Mouse (Mus musculus): ENCODE measurements around the gene Mrps12. TPM values are rescaled to one million over a fixed set of nuclear protein-coding genes. Genes with fewer than 3 reads are reported as not detected.
A peak's percentile ranks its signal among the peaks of the same experiment; 100 is the strongest.

Gene Mrps12
- total and polyA plus RNA-seq, 2 experiments: 70.3 to 98.0 TPM

GRCm38 (mm10) chr7:28749935-28750334 lies 8.3 kb upstream of the Mrps12 start:
- no peak overlapping the region for H3K4me3 ChIP-seq (ENCODE audit: insufficient read depth, low read depth, low read length)
- no peak overlapping the region for H3K9ac ChIP-seq (ENCODE audit: low read depth, low read length)
- TF ChIP-seq CTCF (IDR thresholded peaks at IDR 0.05; ENCODE audit: low read depth, low read length): no peak
- TF ChIP-seq POLR2A (IDR thresholded peaks at IDR 0.05; ENCODE audit: extremely low read depth, insufficient read depth, low read length): no peak
- DNase-seq (ENCODE audit: extremely low read depth, low read depth, low spot score): no peak
- no peaks in the 10 kb centered on the region for H3K36me3 ChIP-seq (ENCODE audit: control insufficient read depth, insufficient read depth, low read length)
- no peaks in the 10 kb centered on the region for H3K79me2 ChIP-seq (ENCODE audit: control insufficient read depth, insufficient read depth, low read length)
- WGBS: 96% methylated on average over 7 of the region's 7 CpGs
- no peaks in the 10 kb centered on the region for H3K27me3 ChIP-seq (ENCODE audit: control insufficient read depth, insufficient read depth, low read length)
- H3K27ac ChIP-seq (replicated peaks; ENCODE audit: insufficient read depth, low read depth, low read length): no peak overlapping the region
- no peaks in the 10 kb centered on the region for H3K4me1 ChIP-seq (ENCODE audit: control insufficient read depth, insufficient read depth, low read length)

GRCm38 (mm10) chr7:28741368-28741708 lies 282 bp downstream of the Mrps12 start:
- DNase-seq (ENCODE audit: extremely low read depth, low read depth, low spot score): no peak

GRCm38 (mm10) chr7:28740949-28741348 lies 671 bp downstream of the Mrps12 start:
- H3K27me3 ChIP-seq (ENCODE audit: control insufficient read depth, insufficient read depth, low read length): no peaks in the 10 kb centered on the region
- WGBS: 15% methylated on average over 9 of the region's 9 CpGs
- H3K9ac ChIP-seq (ENCODE audit: low read depth, low read length): peak overlapping the region; percentile 85
- H3K27ac ChIP-seq (replicated peaks; ENCODE audit: insufficient read depth, low read depth, low read length): peak overlapping the region; percentile 67
- H3K4me3 ChIP-seq (ENCODE audit: insufficient read depth, low read depth, low read length): peak overlapping the region; percentile 82
- peak; percentile 40 for DNase-seq (ENCODE audit: extremely low read depth, low read depth, low spot score)
- peaks cover 4% of the 10 kb centered on the region for H3K4me1 ChIP-seq (ENCODE audit: control insufficient read depth, insufficient read depth, low read length)
- no peak for TF ChIP-seq POLR2A (IDR thresholded peaks at IDR 0.05; ENCODE audit: extremely low read depth, insufficient read depth, low read length)
- TF ChIP-seq CTCF (IDR thresholded peaks at IDR 0.05; ENCODE audit: low read depth, low read length): no peak
- H3K79me2 ChIP-seq (ENCODE audit: control insufficient read depth, insufficient read depth, low read length): no peaks in the 10 kb centered on the region
- no peaks in the 10 kb centered on the region for H3K36me3 ChIP-seq (ENCODE audit: control insufficient read depth, insufficient read depth, low read length)

More at GRCm38 (mm10) chr7:28741368-28741708, 282 bp downstream of the Mrps12 start:
- H3K9ac ChIP-seq (ENCODE audit: low read depth, low read length): peak overlapping the region; percentile 85
- H3K4me1 ChIP-seq (ENCODE audit: control insufficient read depth, insufficient read depth, low read length): peaks cover 4% of the 10 kb centered on the region
- no peaks in the 10 kb centered on the region for H3K36me3 ChIP-seq (ENCODE audit: control insufficient read depth, insufficient read depth, low read length)
- no peaks in the 10 kb centered on the region for H3K27me3 ChIP-seq (ENCODE audit: control insufficient read depth, insufficient read depth, low read length)
- under 1% methylated on average over 13 of the region's 13 CpGs for WGBS
- TF ChIP-seq POLR2A (IDR thresholded peaks at IDR 0.05; ENCODE audit: extremely low read depth, insufficient read depth, low read length): no peak
- no peak for TF ChIP-seq CTCF (IDR thresholded peaks at IDR 0.05; ENCODE audit: low read depth, low read length)
- H3K27ac ChIP-seq (replicated peaks; ENCODE audit: insufficient read depth, low read depth, low read length): peak overlapping the region; percentile 67
- H3K4me3 ChIP-seq (ENCODE audit: insufficient read depth, low read depth, low read length): peak overlapping the region; percentile 82
- no peaks in the 10 kb centered on the region for H3K79me2 ChIP-seq (ENCODE audit: control insufficient read depth, insufficient read depth, low read length)

GRCm38 (mm10) chr7:28739829-28740228 lies 1.8 kb downstream of the Mrps12 start:
- Histone ChIP-seq H3K79me2 (ENCODE audit: control insufficient read depth, insufficient read depth, low read length) (no peaks in the 10 kb centered on the region), H3K27ac (replicated peaks; ENCODE audit: insufficient read depth, low read depth, low read length) (no peak overlapping the region), H3K27me3 (ENCODE audit: control insufficient read depth, insufficient read depth, low read length) (no peaks in the 10 kb centered on the region), H3K36me3 (ENCODE audit: control insufficient read depth, insufficient read depth, low read length) (no peaks in the 10 kb centered on the region), H3K4me1 (ENCODE audit: control insufficient read depth, insufficient read depth, low read length) (peaks cover 4% of the 10 kb centered on the region), H3K4me3 (ENCODE audit: insufficient read depth, low read depth, low read length) (no peak overlapping the region), H3K9ac (ENCODE audit: low read depth, low read length) (no peak overlapping the region)
- TF ChIP-seq CTCF (IDR thresholded peaks at IDR 0.05; ENCODE audit: low read depth, low read length) (no peak), POLR2A (IDR thresholded peaks at IDR 0.05; ENCODE audit: extremely low read depth, insufficient read depth, low read length) (no peak)
- DNase-seq (ENCODE audit: extremely low read depth, low read depth, low spot score): no peak
- 96% methylated on average over 21 of the region's 21 CpGs for WGBS

- no peak for TF ChIP-seq POLR2A (IDR thresholded peaks at IDR 0.05; ENCODE audit: extremely low read depth, insufficient read depth, low read length)
- no peak for TF ChIP-seq CTCF (IDR thresholded peaks at IDR 0.05; ENCODE audit: low read depth, low read length)
- no peak for DNase-seq (ENCODE audit: extremely low read depth, low read depth, low spot score)
- Histone ChIP-seq H3K27me3 (ENCODE audit: control insufficient read depth, insufficient read depth, low read length) (no peaks in the 10 kb centered on the region), H3K4me1 (ENCODE audit: control insufficient read depth, insufficient read depth, low read length) (peaks cover 4% of the 10 kb centered on the region), H3K4me3 (ENCODE audit: insufficient read depth, low read depth, low read length) (no peak overlapping the region), H3K79me2 (ENCODE audit: control insufficient read depth, insufficient read depth, low read length) (no peaks in the 10 kb centered on the region), H3K36me3 (ENCODE audit: control insufficient read depth, insufficient read depth, low read length) (no peaks in the 10 kb centered on the region), H3K9ac (ENCODE audit: low read depth, low read length) (no peak overlapping the region), H3K27ac (replicated peaks; ENCODE audit: insufficient read depth, low read depth, low read length) (no peak overlapping the region)
- 85% methylated on average over 6 of the region's 6 CpGs for WGBS
Measured at GRCm38 (mm10) chr7:28735701-28736100, 5.9 kb downstream of the Mrps12 start.

GRCm38 (mm10) chr7:28733211-28733610 lies 8.4 kb downstream of the Mrps12 start:
- TF ChIP-seq POLR2A (IDR thresholded peaks at IDR 0.05; ENCODE audit: extremely low read depth, insufficient read depth, low read length): no peak
- no peak for TF ChIP-seq CTCF (IDR thresholded peaks at IDR 0.05; ENCODE audit: low read depth, low read length)
- Histone ChIP-seq H3K4me1 (ENCODE audit: control insufficient read depth, insufficient read depth, low read length) (peaks cover 4% of the 10 kb centered on the region; the same call in 1 of the 2 replicates), H3K79me2 (ENCODE audit: control insufficient read depth, insufficient read depth, low read length) (no peaks in the 10 kb centered on the region), H3K4me3 (ENCODE audit: insufficient read depth, low read depth, low read length) (no peak overlapping the region; the same call in 1 of the 2 replicates), H3K36me3 (ENCODE audit: control insufficient read depth, insufficient read depth, low read length) (no peaks in the 10 kb centered on the region), H3K9ac (ENCODE audit: low read depth, low read length) (peak overlapping the region; percentile 44), H3K27me3 (ENCODE audit: control insufficient read depth, insufficient read depth, low read length) (no peaks in the 10 kb centered on the region), H3K27ac (replicated peaks; ENCODE audit: insufficient read depth, low read depth, low read length) (no peak overlapping the region)
- DNase-seq (ENCODE audit: extremely low read depth, low read depth, low spot score): no peak
- WGBS: 34% methylated on average over 11 of the region's 11 CpGs

All from liver, adult 2 months (tissue).